Mouse (Mus musculus): Measurements from ENCODE around the gene Card9. TPM values are rescaled to one million over a fixed set of nuclear protein-coding genes. Genes with fewer than 3 reads are reported as not detected.

Card9 gene
- total RNA-seq, 2 experiments from 2014 or later, result 1.6 to 1.8 TPM

- no peak for DNase-seq (ENCODE audit: low spot score in 2 of 2)
These were observed 30.7 kb downstream of the Card9 start for GRCm38 (mm10) chr2:26330056-26330468.

GRCm38 (mm10) chr2:26329402-26329801 is 31.3 kb downstream of the Card9 start:
- DNase-seq (ENCODE audit: low spot score in 2 of 2), result no peak

GRCm38 (mm10) chr2:26327852-26328251 is 32.9 kb downstream of the Card9 start:
- DNase-seq (ENCODE audit: low spot score in 2 of 2), result no peak

- DNase-seq (ENCODE audit: low spot score in 2 of 2), result peak in 1 of 2 experiments; percentile 68
These were observed 35.1 kb downstream of the Card9 start for GRCm38 (mm10) chr2:26325386-26326181.

- no peak for DNase-seq (ENCODE audit: low spot score in 2 of 2)
These were observed 35.8 kb downstream of the Card9 start for GRCm38 (mm10) chr2:26324917-26325316.

GRCm38 (mm10) chr2:26323589-26324325 is 37.0 kb downstream of the Card9 start:
- DNase-seq (ENCODE audit: low spot score in 2 of 2), result no peak

- DNase-seq (ENCODE audit: low spot score in 2 of 2), result no peak
These were observed 40.2 kb downstream of the Card9 start for GRCm38 (mm10) chr2:26320245-26321185.

GRCm38 (mm10) chr2:26319519-26320244 is 41.0 kb downstream of the Card9 start:
- DNase-seq (ENCODE audit: low spot score in 2 of 2), result no peak

GRCm38 (mm10) chr2:26319109-26319508 is 41.6 kb downstream of the Card9 start:
- no peak for DNase-seq (ENCODE audit: low spot score in 2 of 2)

- no peak for DNase-seq (ENCODE audit: low spot score in 2 of 2)
These were observed 42.6 kb downstream of the Card9 start for GRCm38 (mm10) chr2:26317991-26318672.

GRCm38 (mm10) chr2:26317371-26317770 is 43.3 kb downstream of the Card9 start:
- DNase-seq (ENCODE audit: low spot score in 2 of 2), result no peak

GRCm38 (mm10) chr2:26316576-26317246 is 44.0 kb downstream of the Card9 start:
- DNase-seq (ENCODE audit: low spot score in 2 of 2), result peak in 1 of 2 experiments; percentile 44

- DNase-seq (ENCODE audit: low spot score in 2 of 2), result peak in 1 of 2 experiments; percentile 70
These were observed 44.8 kb downstream of the Card9 start for GRCm38 (mm10) chr2:26315925-26316311.

- peak; percentile 72 to 87 for DNase-seq (ENCODE audit: low spot score in 2 of 2)
These were observed 45.4 kb downstream of the Card9 start, which contains the start of gene Gpsm1 for GRCm38 (mm10) chr2:26315072-26315924. Gene Gpsm1 (plus strand): TSS chr2:26315515.

GRCm38 (mm10) chr2:26314281-26315071 is 46.2 kb downstream of the Card9 start:
- peak; percentile 54 to 68 for DNase-seq (ENCODE audit: low spot score in 2 of 2)

- DNase-seq (ENCODE audit: low spot score in 2 of 2), result no peak
These were observed 47.3 kb downstream of the Card9 start for GRCm38 (mm10) chr2:26313394-26313793.

- no peak for DNase-seq (ENCODE audit: low spot score in 2 of 2)
These were observed 47.9 kb downstream of the Card9 start for GRCm38 (mm10) chr2:26312812-26313211.
